Mouse (Mus musculus): ENCODE measurements around the gene Ipo11.

DNA sequence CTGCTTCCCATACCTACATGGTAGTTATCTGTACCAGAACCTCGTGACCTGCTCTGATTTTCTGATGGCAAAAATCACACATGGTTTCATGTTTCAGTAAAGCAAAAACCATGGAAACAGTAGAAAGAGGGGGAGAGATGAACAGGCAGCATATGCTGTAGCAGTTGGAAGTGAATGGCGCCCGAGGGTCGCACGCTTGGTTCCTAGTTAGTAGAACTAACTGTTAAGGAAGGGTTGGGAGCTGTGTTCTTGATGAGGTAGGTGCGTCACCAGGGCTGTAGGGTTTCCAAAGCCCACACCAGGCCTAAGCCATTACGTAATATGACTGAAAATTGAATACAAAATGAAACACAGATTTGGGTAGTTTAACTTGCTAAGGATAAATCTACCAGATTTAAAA lies 126.6 kb downstream of the Ipo11 start:
- TF ChIP-seq CTCF (IDR thresholded peaks at IDR 0.05; ENCODE audit: control insufficient read depth, insufficient read depth, low read length) (no peak), POLR2A (IDR thresholded peaks at IDR 0.05; ENCODE audit: borderline replicate concordance, control insufficient read depth, low read depth, low read length) (no peak)
